Mouse (Mus musculus) testis, adult 2 months (tissue): ENCODE results near the gene Apba3.

Experiments used
- CTCF ChIP-seq: fragments of 200-500 bp; IDR thresholded peaks from 2 replicates; pipeline ENCODE4 v1.5.1; 2012; ENCODE audit warnings: low read depth, mild to moderate bottlenecking, inconsistent platforms, low read length, moderate library complexity; ENCODE audit not compliant: control insufficient read depth, insufficient read depth, insufficient replicate concordance
- POLR2A ChIP-seq: fragments of 200-500 bp; IDR thresholded peaks from 2 replicates; pipeline ENCODE4 v1.6.1; 2012; ENCODE audit warnings: low read depth, mild to moderate bottlenecking, inconsistent platforms, low read length, moderate library complexity; ENCODE audit not compliant: control insufficient read depth

GRCm38 (mm10) chr10:81319330-81319699 is 52.6 kb downstream of the Apba3 start:
- TF ChIP-seq CTCF (0 out of 2 replicates have a peak, but pooled peaks have one; percentile 19), POLR2A (no peak)
